Mouse (Mus musculus) right cerebral cortex, postnatal 10 days (tissue): ENCODE results near the gene Gsk3a.

Experiments
- DNase-seq, 2 experiments: peaks; one replicate each; pipeline ENCODE4 v3.0.0; 2021; ENCODE audit warnings: low spot score in 2 of 2

The Gsk3a gene

DNA sequence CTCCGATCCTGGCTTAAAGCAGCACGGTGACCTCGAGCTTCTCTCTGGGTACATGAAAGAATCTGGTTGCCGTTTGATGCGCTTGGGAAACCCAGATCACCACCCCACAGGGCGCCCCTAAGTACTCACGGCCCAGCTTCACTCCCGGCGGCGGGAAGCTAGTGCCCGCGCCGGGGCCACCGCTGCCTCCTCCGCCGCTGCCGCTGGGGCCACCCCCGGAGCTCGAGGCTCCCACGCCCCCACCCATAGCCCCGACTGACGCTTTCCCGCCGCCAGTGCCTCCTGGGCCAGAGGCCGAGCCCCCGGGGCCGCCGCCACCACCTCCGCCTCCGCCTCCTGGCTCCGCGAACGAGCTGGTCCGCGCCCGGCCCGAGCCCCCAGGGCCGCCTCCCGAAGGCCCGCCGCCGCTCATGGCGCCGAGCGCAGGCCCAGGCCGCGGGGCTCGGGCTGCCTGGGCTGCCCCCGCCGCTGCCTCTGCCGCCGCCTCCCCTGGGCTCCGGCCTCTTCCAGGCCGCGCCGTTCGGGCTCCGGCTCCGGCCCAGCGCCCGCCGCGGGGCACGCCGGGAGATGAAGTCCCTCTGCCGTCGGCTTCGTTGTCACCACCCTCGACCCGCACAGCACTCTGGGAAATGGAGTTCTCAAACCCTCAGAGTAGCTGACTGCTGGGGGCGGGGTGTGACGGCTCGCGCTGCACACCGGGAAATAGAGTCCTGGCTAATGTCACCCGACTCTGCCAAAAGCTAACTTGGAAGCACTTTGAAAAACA, at the start of gene Gsk3a:
Gsk3a (minus strand) TSS at position 603 of the 766 bp plus-strand sequence.
- DNase-seq, result peak; percentile 99

DNA sequence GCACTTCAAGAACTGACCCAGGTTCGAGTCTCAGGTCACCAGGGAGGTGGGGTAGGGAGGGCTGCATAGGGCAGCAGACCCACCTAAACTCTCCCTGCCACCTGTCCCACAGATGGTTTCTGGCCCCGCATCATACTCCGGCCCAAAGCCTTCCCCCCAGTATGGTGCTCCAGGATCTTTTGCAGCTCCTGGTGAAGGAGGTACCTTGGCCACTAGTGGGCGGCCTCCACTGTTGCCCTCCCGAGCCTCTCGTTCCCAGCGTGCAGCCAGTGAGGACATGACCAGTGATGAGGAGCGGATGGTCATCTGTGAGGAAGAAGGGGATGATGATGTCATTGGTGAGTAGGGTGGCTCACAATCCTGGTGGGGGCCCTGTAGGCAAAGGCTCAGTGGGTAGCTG, 49.3 kb upstream of the Gsk3a start:
- DNase-seq, result no peak

DNA sequence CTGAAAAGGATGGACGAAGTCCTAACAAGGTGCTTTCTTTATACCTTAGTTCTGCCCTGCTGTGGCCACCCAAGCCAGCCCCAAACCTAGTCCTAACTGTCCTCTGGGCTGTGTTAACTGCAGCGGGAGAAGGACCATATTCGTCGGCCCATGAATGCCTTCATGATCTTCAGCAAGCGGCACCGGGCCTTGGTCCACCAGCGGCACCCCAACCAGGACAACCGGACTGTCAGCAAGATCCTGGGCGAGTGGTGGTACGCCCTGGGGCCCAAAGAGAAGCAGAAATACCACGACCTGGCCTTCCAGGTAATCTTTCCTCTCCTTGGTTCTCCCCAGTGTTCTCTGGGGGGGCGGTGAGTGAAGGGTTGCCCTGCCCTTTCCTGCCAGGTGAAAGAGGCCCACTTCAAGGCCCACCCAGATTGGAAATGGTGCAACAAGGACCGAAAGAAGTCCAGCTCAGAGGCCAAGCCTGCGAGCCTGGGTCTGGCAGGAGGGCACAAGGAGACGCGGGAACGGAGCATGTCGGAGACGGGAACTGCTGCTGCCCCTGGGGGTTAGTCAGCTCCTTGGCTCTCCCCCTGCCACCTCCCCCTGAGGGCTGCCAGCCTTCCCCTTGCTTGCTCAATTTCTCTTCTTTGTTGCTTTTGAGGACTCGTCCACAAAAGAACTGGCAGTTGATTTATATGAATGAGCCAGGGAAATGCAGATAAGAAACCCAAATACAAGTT, 48.0 kb upstream of the Gsk3a start:
- no peak for DNase-seq

DNA sequence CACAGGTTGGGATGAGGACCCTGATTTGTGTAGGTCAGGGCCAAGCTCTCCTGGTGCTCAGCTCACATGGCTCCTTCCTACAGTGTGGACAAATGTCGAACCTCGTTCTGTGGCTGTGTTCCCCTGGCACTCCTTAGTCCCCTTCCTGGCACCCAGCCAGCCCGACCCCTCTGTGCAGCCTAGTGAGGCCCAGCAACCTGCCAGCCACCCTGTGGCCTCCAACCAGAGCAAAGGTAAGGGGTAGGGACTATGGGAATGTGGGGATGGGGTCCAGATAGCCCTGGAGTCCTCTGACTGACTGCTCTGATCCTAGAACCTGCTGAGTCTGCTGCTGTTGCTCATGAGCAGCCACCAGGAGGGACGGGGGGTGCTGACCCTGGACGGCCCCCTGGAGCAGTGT, 47.1 kb upstream of the Gsk3a start:
- peak in 1 of 2 experiments; percentile 64 for DNase-seq

DNA sequence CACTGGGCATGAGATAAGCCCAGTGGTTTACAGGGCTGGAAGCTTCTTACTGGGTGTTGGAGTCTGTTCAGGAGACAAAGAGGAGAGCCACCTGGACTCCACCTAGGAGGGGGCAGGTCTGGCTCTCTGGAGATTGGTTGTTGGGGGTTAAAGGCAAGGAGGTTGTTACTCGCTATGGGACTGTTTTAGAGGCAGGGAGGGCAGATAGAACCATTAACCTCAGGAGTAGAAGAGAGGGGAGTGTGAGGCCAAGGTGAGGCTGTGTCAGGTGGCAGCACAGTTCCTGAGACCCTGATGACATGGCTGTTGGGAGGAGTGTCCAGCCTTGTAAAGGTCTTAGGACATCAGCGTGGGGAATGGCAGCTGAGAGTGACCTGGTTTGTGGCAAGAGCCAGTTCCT, 46.5 kb upstream of the Gsk3a start:
- peak in 1 of 2 experiments; percentile 23 for DNase-seq

DNA sequence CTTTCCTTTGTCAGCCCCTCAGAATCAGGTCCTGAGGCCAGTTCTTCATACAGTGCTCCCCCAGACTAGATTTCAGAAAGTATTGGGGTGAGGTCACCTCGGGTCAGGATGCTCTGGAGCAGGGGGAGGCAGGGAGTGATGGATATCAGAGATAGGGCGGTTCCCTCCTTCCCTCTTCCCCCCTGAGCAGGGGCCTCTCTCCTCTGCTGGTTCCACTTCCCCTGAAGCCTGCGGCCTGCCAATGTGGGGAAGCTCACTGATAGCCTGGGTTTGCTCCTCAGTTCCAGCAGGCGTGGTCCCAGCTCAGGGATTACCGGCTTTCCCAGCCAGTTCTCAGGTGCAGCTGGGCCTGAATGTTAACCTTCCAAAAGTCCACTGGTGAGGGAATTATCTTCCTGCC, 46.0 kb upstream of the Gsk3a start:
- DNase-seq, result peak in 1 of 2 experiments; percentile 26

DNA sequence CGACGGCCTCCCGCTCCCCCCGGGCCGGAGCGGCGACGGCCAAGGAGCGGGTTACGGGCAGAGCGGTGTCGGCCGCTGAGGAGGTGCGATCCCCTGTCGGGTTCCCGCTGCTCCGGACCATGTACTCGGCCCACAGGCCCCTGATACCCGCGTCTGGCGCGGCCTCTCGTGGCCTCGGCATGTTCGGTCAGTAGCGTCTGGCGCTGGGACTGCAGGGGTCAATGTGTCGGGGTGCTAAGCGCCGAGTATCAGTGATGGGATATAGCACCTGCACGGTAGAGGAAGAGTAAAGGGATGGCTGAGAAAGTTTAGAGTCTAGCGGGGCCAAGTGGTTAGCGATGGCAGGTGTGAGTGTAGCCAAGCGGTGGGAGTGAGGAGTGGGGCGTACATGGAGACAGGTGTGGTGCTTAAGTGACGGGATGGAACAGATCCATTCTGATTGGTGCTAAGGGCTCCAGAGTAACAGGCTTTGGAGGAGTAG, 45.1 kb upstream of the Gsk3a start:
- DNase-seq, result peak; percentile 61 to 73

DNA sequence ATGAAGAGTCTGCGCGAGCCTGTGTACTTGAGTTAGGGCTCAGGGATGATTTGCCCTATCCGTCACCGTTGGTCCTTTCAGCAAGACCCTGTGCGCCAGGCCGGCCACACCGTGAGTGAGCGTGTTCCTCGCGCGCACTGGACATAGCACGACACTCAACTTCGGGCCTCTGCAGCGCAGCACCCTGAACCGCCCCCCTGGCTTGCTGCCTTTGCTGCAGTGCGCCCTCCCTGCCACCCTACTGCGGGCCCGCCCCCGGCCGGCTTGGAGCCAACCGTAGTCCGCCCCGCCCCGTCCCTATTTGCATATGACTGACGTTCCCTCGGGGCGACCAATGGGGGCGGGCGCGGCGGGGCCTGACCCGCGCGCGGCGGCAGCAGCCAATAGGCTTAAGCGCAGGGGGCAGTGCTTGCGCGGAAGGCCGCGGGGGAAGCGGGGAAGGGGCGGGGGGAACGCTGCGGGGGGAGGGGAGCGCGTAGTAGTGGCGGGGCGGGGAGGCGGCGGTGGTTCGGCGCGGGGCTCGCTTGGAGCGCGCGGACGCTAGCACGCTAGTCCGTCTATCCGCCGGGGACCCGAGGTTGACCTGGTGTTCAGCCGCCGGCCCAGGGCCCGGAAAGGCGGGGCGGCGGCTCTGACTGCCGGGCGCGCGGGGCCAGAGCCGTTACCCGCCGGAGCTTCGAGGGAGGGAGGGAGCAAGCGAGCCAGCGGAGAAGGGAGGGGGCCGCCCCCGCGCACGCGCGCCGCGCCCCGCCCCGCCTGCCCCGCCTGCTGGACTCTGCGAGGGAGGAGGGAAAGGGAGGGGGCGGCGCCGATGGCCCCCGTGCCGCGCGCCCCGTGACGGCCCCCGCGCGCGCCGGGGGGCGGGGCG, 44.3 kb upstream of the Gsk3a start:
- DNase-seq, result peak; percentile 98

DNA sequence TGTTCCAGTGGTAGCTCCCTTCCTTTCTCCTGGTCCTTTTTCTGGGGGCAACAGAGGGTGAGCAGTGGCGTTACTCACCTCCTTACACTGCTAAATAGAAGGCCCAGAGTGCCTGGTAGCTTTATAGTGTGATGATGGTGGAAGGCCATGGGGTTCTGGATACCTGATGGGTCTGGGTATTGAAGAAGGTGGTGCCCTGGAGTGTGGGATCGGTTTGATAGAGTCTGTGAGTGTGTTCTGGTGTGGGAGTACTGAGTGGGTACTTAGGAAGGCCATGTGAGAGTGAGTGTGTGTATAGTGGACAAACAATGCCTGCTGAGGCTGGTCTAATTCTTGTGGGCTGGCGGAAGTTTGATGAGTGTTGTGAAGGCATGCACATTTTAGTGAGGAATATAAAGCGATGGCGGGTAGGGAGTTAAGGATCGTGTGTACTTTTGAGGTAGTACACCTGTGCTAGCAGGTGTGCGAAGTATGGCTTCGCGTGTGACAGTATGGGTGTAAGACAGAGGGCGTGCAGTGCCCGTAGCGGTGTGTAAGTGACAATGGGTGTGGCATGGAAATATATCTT, 43.6 kb upstream of the Gsk3a start:
- no peak for DNase-seq

DNA sequence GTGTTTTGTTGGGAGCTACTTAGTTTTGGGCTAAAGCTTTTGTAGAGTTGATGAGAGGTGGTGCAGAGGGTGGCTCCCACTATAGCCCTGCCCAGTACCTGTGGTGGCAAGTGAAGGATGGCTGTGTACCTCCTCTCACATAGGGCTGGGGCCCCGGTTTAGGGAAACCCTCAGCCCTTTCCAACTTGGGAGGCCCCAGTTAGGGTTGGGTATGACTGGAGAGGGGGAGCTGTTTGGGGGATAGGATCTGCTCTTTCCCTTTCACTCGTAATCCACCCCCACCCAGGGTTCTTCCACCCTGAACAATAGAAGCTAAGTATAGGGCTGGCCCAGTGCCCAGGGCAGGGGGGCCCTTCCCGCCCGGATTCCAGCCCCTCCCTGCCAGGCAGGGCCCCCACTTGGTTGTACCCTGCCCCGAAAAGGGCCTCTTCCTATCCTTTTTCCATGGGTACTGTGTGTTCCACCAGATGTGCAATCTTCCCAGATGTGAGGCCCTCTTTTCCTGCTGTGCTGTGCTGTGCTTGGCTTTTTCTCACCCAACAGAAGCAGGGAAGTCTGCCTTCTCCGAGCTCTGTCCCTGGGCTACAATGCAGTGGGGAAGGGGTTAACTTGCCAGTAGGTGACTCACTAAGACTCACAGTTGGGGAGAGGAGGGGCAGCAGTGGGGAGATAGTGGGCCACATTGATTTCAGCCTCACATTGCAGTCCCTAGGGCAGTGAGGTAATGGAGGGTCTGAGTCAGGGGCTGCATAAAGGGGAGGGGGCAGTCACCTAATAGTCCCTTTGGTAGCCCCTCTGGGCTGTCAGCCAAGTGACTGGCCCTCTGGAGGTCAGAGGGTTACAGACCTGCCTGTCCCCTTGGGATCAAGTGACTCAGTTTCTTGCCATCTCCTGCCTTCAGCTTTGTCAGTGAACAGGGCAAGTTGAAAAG, 42.5 kb upstream of the Gsk3a start:
- DNase-seq, result peak; percentile 67 to 80

DNA sequence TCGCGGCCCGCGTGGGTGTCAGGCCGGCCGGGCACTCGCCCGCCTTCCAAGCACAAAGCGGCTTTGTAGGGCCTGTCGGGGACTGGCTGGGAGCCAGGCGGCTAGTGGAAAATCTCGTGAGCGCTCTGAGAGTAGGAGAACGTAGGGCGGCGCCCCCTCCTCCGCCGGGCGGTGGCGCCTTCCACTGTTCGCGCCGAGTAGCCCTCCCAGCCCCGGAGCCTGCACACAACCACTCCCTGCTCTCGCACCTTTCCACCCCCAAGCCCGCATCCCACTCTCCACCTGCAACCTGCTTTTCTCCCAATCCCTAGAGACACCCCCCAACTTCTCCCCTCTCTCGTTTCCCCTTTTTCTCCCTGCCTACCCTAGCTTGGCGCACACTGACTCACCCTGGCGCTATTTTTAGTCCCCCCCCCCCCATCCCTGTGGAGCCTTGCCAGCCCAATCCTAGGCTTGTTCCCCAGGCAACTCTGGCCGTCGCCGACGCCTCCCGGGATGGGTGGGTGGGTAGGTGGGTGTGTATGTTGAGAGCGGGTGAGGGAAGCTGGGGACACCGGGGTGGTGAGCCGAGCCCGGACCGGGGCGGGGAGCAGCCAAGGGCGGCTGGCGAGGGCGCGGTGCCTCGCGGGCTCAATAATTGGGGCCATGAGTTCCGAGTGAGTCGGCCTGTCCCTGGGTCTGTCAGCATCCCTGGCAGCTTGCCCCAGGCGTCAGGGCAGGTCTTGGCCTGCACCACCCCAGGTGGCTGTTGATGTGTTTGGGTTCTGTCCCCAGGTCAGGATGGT, 41.6 kb upstream of the Gsk3a start:
- DNase-seq, result peak; percentile 96

DNA sequence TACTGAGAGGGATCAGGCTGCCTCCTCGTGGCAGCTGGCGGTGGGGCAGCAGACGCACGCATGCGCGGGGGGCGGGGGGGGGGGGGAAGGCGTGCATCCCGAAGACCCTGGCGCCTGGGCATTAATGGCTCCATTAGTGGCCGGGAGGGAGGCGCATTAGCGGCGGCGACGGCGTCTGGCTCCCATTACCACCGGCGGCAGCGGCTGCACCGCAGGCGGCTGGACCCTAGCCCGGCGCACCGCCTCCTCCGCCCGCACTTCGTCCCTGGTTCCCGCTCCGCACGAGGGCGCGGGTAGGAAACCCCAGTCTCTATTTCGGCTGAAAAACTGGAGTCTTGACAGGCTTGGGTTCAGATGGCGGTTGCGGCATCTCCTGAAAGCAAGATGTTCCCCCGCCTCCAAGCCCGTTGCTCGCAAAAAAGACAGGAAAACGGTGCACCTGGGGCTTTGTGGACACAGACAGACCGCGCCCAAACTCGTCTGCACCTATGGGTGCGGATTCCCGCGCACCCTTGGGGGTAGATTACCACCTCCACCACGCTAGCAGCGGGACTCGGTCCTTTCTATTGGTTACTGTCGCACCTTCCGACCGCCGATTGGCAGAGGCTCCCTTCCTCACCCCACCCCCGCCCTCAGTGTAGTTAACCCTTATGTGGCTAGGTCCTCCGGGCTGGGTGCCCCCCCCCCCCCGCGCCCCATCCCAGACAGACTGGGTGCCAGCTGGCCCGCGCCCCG, 40.9 kb upstream of the Gsk3a start:
- DNase-seq, result peak; percentile 94 to 96

DNA sequence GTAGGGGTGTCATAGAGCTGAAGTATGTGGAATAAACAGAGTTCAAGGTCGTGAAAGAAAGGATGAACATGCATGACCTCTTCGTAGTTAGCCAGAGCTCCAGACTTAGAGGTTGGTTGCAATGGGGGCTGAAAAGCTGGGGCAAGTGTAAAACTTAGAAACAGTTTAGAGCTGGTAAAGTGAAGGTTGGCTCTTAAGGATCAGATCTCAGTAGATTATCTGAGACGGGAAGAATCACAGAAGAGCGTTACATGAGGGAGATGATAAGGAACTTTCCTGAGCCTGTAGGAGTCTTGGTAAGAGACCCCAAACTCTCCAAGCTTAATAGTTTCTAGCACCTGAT, 40.3 kb upstream of the Gsk3a start:
- DNase-seq, result no peak

DNA sequence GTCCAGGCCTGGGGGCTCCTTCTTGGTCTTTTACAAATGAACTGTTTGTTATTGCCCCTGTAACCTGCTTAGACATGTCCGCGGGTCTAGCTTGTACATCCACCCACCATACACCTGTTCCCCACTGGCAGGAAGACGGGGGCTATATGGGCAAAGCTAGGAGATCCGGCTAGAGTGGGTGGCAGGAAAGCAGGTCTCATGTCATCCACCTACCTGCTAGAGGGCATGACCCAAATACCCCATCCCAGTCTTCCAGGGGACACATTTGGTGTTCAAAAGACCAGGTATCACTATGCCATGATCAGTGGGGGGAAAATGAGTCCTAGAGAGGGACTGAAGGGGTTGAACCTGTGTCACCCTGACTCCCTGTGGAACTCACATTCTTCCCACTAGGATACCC, 39.8 kb upstream of the Gsk3a start:
- no peak for DNase-seq

DNA sequence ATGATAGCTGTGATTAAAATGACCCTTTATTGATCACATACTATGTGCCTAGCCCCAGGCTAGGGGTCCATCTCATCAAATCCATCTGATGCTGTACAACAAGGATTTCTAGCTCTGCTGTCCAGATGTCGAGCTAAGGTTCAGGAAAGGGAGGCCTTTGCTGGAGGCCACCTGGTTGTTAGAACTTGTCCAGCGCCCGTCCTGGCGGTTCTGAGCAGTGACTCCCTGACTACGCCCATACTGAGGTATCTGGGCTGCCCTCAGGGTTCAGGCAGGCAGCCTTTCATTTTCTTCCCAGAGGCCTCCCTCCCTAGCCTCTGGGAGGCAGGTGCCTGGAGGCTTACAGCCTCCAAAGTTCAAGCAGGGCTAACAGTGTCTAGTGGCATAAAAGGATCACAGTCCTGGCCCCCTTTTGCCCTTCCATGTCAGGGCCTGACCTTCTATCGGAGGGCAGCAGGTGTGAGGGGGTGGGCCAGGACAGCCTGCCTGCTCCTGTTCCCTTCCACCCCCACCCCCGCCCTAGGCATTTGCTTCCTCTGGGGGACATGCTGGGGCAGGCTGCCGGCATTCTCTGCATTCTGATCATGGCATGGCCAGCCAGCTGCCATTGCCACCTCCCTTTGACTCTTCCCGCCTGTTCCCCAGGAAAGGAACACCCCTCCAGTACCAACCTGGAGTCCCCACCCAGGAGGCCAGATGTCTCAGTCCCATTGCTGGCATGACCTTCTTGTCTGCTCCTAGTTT, 38.1 kb upstream of the Gsk3a start:
- DNase-seq, result no peak

DNA sequence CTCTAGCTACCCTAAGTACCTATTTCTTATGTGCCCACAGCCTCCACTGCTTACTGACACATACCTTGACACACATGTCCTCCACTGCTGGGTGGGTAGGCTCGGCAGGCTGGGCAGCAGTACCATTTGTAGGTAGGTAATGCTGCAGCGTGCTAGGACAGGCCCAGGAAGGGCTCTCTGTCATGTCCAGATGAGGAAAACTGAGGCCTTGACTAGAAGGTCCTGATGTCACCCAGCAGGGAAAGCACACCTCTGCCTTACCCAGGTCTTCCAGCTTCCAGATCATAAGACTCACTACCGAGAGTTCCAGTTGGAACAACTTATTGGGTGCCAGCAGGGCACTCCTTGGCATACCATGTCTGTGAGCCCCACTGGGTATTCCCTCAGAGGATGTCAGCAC, 37.3 kb upstream of the Gsk3a start:
- no peak for DNase-seq

DNA sequence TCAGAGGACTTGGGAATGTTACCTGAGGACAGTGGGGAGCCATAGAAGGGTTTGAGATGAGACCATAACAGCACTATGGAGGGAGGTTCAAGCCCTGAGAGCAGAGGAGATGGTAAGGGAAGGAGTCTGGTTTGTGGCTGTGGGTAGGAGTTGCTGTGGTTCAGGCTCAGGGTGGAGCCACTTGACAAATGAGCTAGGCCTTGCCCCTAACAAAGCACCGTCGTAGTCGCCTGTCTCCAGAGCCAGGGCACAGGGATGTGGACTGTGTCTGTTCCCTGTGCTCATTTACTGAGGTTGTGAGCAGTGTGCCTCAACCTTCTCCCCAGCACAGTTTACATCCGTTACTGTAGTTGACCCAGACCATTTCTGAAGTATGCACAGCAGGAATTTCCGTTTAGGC, 36.9 kb upstream of the Gsk3a start:
- DNase-seq, result peak in 1 of 2 experiments; percentile 17
